Mouse (Mus musculus) heart, embryonic 11.5 days (tissue): ENCODE data around the gene Vps29. TPM values are rescaled to one million over a fixed set of nuclear protein-coding genes. Genes with fewer than 3 reads are reported as not detected.

ENCODE experiments used
- ATAC-seq: fragments of 200-750 bp; cut with Nextera tagmentation; replicated peaks from 2 replicates; pipeline ENCODE4 v1.8.0; 2017; ENCODE audit warnings: moderate library complexity; ENCODE audit not compliant: insufficient number of reproducible peaks, low FRiP score, low TSS enrichment
- H3K27ac ChIP-seq: fragments of 300-500 bp; sonication (generic); 2 replicates; pipeline ENCODE4 v1.5.1; 2014; ENCODE audit warnings: mild to moderate bottlenecking, low read depth, low read length
- H3K27me3 ChIP-seq: fragments of 300-500 bp; sonication (generic); 2 replicates; pipeline ENCODE4 v1.6.1; 2014; ENCODE audit warnings: mild to moderate bottlenecking, low read length, mixed read lengths; ENCODE audit not compliant: control insufficient read depth, insufficient read depth
- H3K36me3 ChIP-seq: fragments of 300-500 bp; sonication (generic); 2 replicates; pipeline ENCODE4 v1.6.1; 2014; ENCODE audit warnings: mild to moderate bottlenecking, low read length, moderate library complexity, mixed read lengths; ENCODE audit not compliant: control insufficient read depth, insufficient read depth
- H3K4me1 ChIP-seq: fragments of 300-500 bp; sonication (generic); 2 replicates; pipeline ENCODE4 v1.6.1; 2014; ENCODE audit warnings: low read length; ENCODE audit not compliant: control insufficient read depth, insufficient read depth
- H3K4me2 ChIP-seq: fragments of 300-500 bp; sonication (generic); 2 replicates; pipeline ENCODE4 v1.6.1; 2014; ENCODE audit warnings: mild to moderate bottlenecking, moderate library complexity
- H3K4me3 ChIP-seq: fragments of 300-500 bp; sonication (generic); 2 replicates; pipeline ENCODE4 v1.5.1; 2014; ENCODE audit warnings: low read depth, low read length
- H3K9ac ChIP-seq: fragments of 300-500 bp; sonication (generic); 2 replicates; pipeline ENCODE4 v1.6.1; 2014; ENCODE audit warnings: mild to moderate bottlenecking, low read depth, low read length, moderate library complexity
- H3K9me3 ChIP-seq: fragments of 300-500 bp; sonication (generic); replicated peaks from 2 replicates; pipeline ENCODE4 v1.6.1; 2016; ENCODE audit warnings: low read length; ENCODE audit not compliant: control insufficient read depth
- WGBS: fragments of 180-500 bp; shearing (Covaris S2); extraction: QIAGEN DNeasy Blood & Tissue Kit; methylation state at CpG from one replicate; pipeline ENCODE4 v1.1.7; 2014; ENCODE audit not compliant: insufficient replicate concordance; 5-methylcytosine and 5-hydroxymethylcytosine counted together
- polyA plus RNA-seq: library from polyadenylated mRNA; unstranded; fragments of >200 nt; fragmentation: Nextera tagmentation; extraction: Ambion mirVana; gene quantifications from 2 replicates; pipeline ENCODE4 v1.2.1, GENCODE M21; 2014

Vps29 gene
- polyA plus RNA-seq, 1 experiment from 2014 or later, result 241 TPM

DNA sequence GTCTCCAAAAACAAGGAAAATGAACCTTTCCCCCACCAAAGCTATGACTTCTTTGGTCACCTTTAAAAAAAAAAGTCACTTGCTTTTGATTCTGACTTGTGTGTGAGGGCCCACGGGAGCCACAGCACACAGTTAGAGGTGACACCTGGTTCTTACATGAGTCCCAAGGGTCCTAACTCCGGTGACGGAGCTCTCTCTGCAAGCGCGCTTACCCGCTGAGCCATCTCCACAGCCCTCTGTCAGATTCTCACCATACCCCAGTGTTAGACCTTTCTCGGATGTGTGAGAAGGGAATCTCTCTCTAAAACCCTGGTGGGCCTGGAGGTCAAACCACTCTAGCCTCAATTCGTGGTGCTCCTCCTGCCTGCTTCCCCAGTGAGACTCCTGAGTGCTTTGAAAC, 43.3 kb downstream of the Vps29 start:
- Histone ChIP-seq H3K27ac (peak overlapping the region; percentile 47; the same call in 1 of the 2 replicates), H3K9me3 (no peaks in the 10 kb centered on the region), H3K27me3 (no peaks in the 10 kb centered on the region), H3K36me3 (peaks cover 14% of the 10 kb centered on the region), H3K9ac (no peak overlapping the region), H3K4me1 (peaks cover 11% of the 10 kb centered on the region), H3K4me2 (no peak overlapping the region), H3K4me3 (no peak overlapping the region)
- ATAC-seq, result no peak
- 91% methylated on average over 8 of the region's 8 CpGs for WGBS

DNA sequence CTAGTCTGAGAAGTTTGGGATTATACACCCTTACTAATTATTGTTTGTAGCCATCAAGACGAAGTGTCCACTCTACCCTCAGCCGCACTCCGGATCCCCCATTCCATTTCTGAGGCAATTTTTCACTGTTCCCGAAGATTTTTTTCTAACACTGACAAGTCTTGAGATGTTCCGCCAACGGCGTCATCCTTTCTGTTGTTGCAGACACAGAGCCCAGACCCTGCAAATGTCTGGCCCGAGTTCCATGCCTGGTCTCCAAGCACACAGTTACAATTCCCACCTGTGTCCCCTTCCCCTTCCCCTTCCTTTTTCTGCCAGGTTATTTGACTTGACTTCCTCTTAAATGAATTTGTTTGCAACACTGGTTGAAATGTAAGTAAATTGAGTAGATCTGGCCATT, 45.7 kb downstream of the Vps29 start:
- H3K4me2 ChIP-seq, result no peak overlapping the region
- no peak overlapping the region for H3K9ac ChIP-seq
- no peaks in the 10 kb centered on the region for H3K9me3 ChIP-seq
- H3K4me3 ChIP-seq, result no peak overlapping the region
- no peak for ATAC-seq
- WGBS, result 90% methylated on average over 8 of the region's 8 CpGs
- H3K4me1 ChIP-seq, result peaks cover 5% of the 10 kb centered on the region; the same call in 1 of the 2 replicates
- no peaks in the 10 kb centered on the region for H3K27me3 ChIP-seq
- peaks cover 21% of the 10 kb centered on the region for H3K36me3 ChIP-seq
- H3K27ac ChIP-seq, result no peak overlapping the region

DNA sequence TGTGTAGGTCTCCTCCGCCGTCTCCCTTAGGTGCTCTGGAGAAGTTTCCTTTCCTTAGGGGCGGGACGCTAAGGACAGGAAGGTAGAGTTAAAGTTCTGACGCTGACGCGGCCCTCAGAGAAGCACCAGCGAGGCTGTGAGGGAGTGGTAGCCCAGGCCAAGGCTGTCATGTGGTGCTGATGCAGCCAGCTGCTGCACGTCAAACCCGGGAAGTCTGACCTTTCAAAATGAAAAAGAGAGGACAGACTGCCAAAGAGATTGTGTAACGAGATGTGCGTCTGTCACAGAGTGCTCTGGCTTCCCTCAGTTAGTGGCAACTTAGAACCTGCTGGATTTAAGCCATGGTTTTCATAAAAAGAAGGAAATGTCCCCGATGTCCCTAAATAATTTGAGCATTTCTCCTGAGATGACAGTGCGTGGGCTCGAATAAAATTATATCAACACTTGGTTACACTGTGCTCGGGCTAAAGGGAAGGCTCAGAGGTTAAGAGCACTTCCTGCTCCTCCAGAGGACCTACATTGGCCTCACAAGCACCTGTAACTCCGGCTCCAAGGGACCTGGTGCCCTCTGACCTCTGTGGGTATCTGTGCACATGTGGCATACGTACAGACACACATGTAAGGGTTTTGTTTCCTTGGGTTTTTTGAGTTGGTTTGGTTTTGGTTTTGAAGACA, 46.6 kb downstream of the Vps29 start:
- Histone ChIP-seq H3K36me3 (peaks cover 29% of the 10 kb centered on the region), H3K27me3 (no peaks in the 10 kb centered on the region), H3K4me3 (no peak overlapping the region), H3K27ac (no peak overlapping the region), H3K4me2 (no peak overlapping the region), H3K9ac (no peak overlapping the region), H3K9me3 (no peaks in the 10 kb centered on the region), H3K4me1 (peaks cover 5% of the 10 kb centered on the region; the same call in 1 of the 2 replicates)
- ATAC-seq, result no peak
- 66% methylated on average over 18 of the region's 18 CpGs for WGBS

DNA sequence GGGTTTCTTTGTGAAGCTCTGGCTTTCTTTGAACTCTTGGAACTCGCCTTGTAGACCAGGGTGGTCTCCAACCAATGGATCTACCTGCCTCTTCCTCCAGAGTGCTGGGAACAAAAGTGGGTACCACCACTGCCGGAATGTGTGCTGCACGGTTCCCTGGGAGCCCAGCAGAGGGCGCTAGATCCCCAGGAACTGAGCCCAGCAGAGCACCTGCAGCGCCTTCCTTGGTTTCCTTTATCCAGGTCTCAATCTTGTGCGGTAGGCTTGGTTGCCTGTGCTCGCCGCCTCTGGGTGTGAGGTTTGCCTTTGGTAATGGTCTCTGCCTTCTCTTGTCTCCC, 47.1 kb downstream of the Vps29 start:
- no peak overlapping the region for H3K9ac ChIP-seq
- H3K4me1 ChIP-seq, result peaks cover 5% of the 10 kb centered on the region; the same call in 1 of the 2 replicates
- H3K36me3 ChIP-seq, result peaks cover 29% of the 10 kb centered on the region
- no peaks in the 10 kb centered on the region for H3K27me3 ChIP-seq
- no peaks in the 10 kb centered on the region for H3K9me3 ChIP-seq
- 22% methylated on average over 8 of the region's 8 CpGs for WGBS
- H3K4me2 ChIP-seq, result no peak overlapping the region
- H3K27ac ChIP-seq, result no peak overlapping the region
- no peak for ATAC-seq
- H3K4me3 ChIP-seq, result no peak overlapping the region

DNA sequence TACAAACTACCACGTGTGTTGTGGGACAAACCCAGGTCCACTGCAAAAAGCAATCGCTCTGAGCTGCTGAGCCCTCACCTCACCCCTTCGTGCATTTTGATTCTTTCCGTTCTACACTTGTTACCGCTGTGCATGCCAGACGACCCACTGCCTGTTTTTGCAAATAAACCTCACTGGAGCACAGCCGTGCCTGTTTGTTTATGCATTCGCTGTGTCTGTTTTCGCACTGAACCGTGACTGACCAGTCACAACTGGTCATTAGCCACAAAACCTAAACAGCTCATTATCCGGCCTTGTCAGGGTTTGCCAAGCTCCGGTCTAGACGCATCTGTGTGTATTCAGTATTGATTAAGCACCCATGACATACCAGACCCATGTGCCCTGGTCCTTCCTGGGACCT, 48.0 kb downstream of the Vps29 start:
- peaks cover 5% of the 10 kb centered on the region; the same call in 1 of the 2 replicates for H3K4me1 ChIP-seq
- WGBS, result 88% methylated on average over 13 of the region's 13 CpGs
- ATAC-seq, result no peak
- no peak overlapping the region for H3K27ac ChIP-seq
- H3K27me3 ChIP-seq, result no peaks in the 10 kb centered on the region
- H3K4me2 ChIP-seq, result no peak overlapping the region
- no peaks in the 10 kb centered on the region for H3K9me3 ChIP-seq
- no peak overlapping the region for H3K9ac ChIP-seq
- H3K36me3 ChIP-seq, result peaks cover 32% of the 10 kb centered on the region
- no peak overlapping the region for H3K4me3 ChIP-seq

DNA sequence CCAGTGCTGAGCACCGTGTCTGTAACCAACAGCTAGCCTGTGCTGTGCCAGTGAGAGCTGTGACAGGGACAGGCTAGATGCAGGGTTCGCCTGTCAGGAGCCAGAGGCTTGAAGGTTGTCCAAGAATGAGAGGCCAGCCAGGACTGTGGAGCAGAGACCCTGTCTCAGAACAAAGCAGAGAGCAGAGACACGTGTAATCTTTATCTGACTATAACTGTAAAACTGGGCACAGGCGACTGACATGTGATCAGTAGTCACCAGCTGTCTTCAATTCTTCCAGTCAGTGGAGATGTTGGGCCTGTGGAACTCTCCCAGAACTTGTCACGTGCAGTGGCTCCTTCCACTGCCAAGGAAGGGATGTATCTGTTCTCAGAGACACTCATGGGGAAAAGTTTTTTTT, 48.6 kb downstream of the Vps29 start:
- no peak for ATAC-seq
- H3K36me3 ChIP-seq, result peaks cover 32% of the 10 kb centered on the region
- no peaks in the 10 kb centered on the region for H3K27me3 ChIP-seq
- no peaks in the 10 kb centered on the region for H3K9me3 ChIP-seq
- H3K9ac ChIP-seq, result no peak overlapping the region
- no peak overlapping the region for H3K4me2 ChIP-seq
- no peak overlapping the region for H3K4me3 ChIP-seq
- H3K27ac ChIP-seq, result no peak overlapping the region
- 77% methylated on average over 5 of the region's 5 CpGs for WGBS
- H3K4me1 ChIP-seq, result peaks cover 5% of the 10 kb centered on the region; the same call in 1 of the 2 replicates

DNA sequence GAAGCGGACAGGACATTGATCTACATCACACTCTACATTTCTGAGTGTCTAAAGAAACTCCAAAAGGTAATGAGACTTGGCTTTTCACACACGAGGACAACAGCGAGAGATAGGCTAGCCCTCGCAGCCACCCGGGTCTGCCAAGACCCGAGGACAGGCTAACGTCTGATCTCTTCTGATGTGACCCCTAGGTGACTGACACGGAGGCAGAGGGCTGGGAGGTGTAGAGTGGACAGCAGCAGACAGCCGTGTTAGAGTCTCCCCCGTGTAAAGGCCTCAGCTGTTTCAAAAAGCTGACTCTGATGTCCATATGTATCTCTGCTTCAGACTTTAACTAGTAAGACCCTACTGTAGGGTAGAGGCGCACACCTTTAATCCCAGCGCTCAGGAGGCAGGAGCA, 49.2 kb downstream of the Vps29 start:
- H3K36me3 ChIP-seq, result peaks cover 30% of the 10 kb centered on the region

DNA sequence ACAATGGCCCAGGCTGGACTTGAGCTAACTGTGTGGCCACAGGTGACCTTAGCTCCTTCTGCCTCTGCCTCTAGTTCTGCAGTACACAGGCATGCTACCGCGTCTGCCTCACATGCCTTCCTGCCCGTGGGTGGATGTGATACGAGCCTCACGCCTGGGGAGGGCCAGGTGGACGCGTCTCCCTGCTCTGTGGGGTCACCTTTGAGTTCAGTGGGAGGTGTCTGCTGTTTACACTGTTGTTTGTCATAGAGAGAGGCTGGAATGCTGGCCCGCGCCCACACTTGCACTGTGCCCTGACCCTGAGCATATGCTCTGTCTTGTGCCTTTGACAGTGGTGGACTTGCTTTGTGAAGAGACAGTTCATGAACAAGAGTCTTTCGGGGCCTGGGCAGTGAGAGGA, 51.4 kb downstream of the Vps29 start:
- H3K4me2 ChIP-seq, result no peak overlapping the region
- peaks cover 36% of the 10 kb centered on the region for H3K36me3 ChIP-seq
- no peaks in the 10 kb centered on the region for H3K9me3 ChIP-seq
- 96% methylated on average over 10 of the region's 10 CpGs for WGBS
- H3K27me3 ChIP-seq, result no peaks in the 10 kb centered on the region
- peaks cover 3% of the 10 kb centered on the region; the same call in 1 of the 2 replicates for H3K4me1 ChIP-seq
- no peak overlapping the region for H3K27ac ChIP-seq
- no peak overlapping the region for H3K9ac ChIP-seq
- no peak for ATAC-seq
- H3K4me3 ChIP-seq, result no peak overlapping the region

More for the DNA sequence above, 49.2 kb downstream of the Vps29 start:
- ATAC-seq, result no peak
- H3K4me1 ChIP-seq, result peaks cover 5% of the 10 kb centered on the region; the same call in 1 of the 2 replicates
- no peak overlapping the region for H3K4me3 ChIP-seq
- WGBS, result 91% methylated on average over 12 of the region's 12 CpGs
- no peaks in the 10 kb centered on the region for H3K9me3 ChIP-seq
- no peak overlapping the region for H3K9ac ChIP-seq
- no peak overlapping the region for H3K4me2 ChIP-seq
- H3K27ac ChIP-seq, result no peak overlapping the region
- no peaks in the 10 kb centered on the region for H3K27me3 ChIP-seq
